Mouse (Mus musculus) cerebellum, adult 11 months (tissue): ENCODE results near the gene Ptger4.
"Not testable (repeated sequence)": the region's sequence is repeated elsewhere in the genome, so short reads cannot be mapped to it uniquely, and the experiment has no call there.

Experiments used
- DNase-seq: peaks from one replicate; pipeline ENCODE4 v3.0.0; 2022

The Ptger4 gene

DNA sequence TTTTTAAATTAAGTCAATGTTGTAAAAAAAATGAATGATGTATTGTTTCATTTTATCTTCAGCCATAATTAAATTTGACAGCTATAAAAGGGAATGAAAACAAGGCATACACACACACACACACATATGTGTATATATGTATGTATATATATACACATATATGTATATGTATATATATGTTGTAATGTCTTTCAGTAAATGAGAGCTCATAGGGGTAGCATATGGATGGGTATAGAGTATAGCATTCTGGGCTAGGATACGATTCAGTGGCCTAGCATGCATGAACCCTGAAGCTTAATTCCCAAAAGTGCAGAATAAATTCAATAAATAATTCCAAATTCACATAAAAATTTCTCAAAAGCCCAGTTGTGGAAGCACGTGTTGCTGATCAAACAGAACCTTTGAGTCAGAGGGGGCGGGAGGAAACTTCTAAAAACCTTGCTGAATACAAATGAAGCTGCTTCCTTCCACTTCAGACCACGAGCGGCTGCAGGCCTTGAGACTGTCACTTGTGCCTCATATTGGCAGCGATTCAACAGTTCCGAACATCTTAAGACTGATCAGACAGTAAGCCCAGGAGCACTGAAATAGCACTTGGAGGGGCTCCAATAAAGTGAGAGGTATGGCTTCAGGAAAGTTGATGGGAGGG lies 6.9 kb downstream of the Ptger4 start:
- DNase-seq = no peak

DNA sequence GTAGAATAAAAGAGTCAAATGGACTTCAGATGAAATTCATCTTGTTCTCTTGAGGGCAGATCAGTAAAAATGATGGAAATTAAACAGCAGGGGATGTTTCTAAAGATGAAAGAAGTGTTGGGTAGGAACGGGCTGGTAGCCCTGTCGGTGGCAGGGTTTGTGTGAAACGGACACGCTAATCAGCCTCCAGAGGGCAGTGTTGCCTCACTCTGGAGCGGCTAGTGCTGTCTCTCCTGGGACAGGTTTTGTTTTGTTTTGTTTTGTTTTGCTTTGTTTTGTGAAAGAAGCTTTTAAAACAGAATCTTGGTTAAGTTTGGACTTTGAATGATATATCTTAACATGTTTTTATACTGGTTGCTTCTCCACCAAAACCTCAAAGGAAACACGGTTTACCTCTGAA lies 7.4 kb downstream of the Ptger4 start:
- DNase-seq = peak; percentile 48

- DNase-seq = no peak
These were observed 8.5 kb downstream of the Ptger4 start for GRCm38 (mm10) chr15:5235527-5235926.

- no peak for DNase-seq
These were observed 9.3 kb downstream of the Ptger4 start for GRCm38 (mm10) chr15:5234659-5235058.

GRCm38 (mm10) chr15:5230746-5231145 lies 13.2 kb downstream of the Ptger4 start:
- DNase-seq = not testable (repeated sequence)

DNA sequence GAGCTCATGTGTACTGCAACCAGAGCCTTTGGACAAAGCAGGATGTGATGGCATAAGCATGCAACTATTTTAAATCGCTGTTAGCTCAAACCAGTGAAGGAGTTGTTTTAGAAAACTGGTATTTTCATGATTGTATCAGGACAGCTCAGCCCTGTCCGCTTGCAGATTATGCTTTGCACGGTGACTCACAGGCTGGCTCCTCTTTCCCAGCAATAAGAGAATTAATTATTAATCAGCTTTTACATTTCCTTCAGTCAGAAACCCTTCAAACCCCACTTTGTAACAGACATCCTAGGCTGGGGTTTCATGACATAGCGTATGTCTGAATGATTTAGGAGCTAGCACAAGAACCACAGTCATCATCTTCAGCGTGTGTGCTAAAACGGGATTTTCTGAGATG lies 23.5 kb downstream of the Ptger4 start:
- DNase-seq = no peak

DNA sequence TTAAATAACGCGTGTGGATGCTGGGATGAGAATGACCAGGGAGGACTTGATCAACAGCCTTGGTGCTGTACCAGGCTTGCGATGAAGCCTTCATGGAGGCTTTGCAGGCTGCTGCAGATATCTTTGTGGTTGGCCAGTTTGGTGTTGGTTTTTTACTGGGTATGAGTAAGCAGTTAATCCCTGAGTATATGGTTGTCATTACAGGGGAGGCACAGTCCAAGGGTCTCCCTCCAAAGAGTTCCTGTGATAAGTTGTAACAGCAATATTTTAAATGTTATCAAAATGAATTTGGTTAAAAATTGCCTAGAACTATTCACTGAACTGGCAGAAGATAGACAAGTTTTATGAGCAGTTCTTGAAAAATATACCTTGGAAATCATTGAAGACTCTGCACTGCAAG lies 34.9 kb downstream of the Ptger4 start:
- DNase-seq = no peak

- DNase-seq = no peak
These were observed 38.8 kb downstream of the Ptger4 start for GRCm38 (mm10) chr15:5205222-5205621.

DNA sequence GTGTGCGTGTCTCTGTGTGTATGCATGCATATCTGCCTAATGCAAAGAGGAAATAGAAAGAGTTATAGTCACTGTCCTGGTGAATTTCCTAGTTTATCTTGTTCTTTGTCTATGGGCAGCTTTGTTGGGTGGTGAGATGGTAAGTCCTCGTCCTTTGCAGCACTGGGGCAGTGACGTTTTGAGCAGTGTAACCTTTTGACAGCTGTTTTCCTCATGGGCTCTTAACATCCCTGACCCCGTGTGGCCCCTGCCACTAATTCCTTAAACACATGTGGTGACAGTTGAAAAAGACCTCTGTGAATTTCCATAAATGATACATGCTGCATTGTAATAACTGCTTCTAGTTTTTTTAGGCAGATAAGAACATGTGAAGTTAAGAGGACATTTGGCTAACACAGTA lies 47.3 kb downstream of the Ptger4 start:
- no peak for DNase-seq

DNA sequence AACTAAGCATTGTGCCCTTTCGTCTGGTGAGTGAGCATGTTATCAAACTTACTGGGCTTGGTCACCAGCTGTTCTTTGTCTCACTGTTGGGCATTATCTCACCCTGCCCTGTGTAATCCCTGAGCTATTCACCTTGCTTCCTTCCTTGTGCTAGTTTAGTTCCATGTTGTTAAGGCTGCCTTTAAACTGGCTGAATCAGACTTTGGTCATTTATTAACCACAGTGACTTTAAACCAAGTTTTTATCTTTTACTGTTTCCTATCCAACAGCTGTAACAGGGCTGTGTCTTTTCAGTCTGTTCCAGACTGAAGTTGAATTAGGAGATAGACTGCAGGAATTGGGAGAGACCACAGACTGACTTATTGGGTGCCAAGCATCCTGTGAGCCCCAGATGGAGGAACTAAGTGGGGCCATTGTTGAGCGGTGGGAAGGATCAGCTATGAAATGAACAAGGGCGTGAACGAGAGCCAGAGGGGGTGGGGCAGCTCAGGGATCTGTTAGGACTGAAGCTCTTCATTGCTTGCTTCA lies 47.9 kb downstream of the Ptger4 start:
- DNase-seq = no peak

DNA sequence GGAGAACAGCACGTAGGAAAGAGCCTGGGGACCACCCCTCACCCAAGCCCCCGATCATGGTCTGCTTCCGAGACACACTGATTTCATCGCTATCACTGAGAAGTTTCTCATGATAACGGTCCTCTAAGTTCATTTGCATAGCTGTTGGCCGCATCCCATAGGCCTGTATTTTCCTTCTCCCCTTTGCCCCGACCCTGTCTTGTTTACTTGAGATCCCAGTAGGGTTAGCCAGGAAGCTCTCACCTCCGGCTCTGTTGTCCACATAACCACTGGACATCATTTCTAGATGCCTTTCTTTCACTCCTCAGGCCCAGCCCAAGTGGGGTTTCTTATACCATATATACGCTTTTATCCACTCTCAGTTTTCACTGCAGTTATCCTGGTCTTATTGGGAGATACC lies 49.1 kb downstream of the Ptger4 start:
- no peak for DNase-seq

- no peak for DNase-seq
These were observed 49.5 kb downstream of the Ptger4 start for GRCm38 (mm10) chr15:5194446-5194845.

GRCm38 (mm10) chr15:5193833-5194232 lies 50.2 kb downstream of the Ptger4 start:
- no peak for DNase-seq

DNA sequence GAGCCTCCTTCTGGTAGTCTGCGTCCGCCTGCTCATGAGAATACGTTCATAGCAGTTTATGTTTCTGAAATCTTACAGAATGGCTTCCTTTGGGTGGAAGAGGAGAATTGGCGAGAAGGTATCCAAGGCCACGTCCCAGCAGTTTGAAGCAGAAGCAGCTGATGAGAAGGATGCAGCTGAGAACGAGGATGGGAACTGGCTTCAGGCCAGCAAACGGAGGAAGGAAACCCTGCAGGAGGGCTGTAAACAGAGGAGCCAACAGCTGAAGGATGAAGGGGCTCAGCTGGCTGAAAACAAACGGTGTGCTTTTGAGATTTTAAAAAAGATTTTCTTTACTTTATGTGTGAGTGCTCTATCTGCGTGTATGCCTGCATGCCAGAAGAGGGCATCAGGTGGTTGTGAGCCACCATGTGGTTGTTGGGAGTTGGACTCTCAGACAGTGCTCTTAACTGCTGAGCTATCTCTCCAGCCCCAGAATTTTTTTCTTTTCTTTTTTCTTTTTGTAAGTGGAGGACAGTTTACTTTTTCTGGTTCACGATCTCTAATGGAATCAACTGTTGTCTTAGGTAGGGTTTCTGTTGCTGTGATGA lies 54.4 kb downstream of the Ptger4 start:
- DNase-seq = no peak

DNA sequence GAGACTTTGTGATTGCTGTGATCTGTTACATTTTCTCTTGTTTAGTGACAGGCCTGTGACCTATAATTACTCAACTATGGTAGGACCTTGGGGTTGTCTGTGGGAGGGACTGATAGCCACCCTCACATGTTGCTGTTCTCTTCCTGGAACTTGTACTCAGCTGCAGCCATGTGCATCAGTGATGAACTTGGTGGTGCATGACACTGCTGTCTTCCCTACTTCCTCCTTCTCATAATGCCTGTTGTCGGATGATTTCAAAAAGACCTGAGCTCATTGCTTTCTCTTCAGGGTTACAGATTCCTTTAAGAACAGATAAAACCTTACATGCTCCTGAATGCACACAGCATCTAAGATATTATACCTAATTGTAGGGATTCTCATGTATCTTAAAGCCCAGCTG lies 56.0 kb downstream of the Ptger4 start:
- DNase-seq = no peak

DNA sequence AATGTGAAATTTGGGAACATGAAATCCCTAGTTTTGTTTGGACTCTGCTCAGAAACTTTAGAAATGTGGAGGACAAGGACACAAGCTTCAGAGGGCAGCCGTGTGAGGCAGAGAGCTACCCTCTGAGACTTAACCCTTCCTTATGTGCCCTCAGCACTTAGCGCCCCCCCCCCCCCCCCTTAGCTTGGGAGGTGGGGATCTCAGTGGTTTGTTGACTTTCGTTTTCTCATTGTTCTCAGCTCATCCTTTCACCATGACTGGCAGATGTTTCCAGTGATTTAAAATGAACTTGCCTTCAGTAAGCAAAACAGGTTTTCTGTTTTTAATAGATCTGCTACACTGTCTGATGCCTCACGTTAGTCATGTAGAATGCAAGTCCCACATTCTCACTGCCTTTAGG lies 56.9 kb downstream of the Ptger4 start:
- no peak for DNase-seq

GRCm38 (mm10) chr15:5186293-5186675 lies 57.7 kb downstream of the Ptger4 start:
- no peak for DNase-seq

DNA sequence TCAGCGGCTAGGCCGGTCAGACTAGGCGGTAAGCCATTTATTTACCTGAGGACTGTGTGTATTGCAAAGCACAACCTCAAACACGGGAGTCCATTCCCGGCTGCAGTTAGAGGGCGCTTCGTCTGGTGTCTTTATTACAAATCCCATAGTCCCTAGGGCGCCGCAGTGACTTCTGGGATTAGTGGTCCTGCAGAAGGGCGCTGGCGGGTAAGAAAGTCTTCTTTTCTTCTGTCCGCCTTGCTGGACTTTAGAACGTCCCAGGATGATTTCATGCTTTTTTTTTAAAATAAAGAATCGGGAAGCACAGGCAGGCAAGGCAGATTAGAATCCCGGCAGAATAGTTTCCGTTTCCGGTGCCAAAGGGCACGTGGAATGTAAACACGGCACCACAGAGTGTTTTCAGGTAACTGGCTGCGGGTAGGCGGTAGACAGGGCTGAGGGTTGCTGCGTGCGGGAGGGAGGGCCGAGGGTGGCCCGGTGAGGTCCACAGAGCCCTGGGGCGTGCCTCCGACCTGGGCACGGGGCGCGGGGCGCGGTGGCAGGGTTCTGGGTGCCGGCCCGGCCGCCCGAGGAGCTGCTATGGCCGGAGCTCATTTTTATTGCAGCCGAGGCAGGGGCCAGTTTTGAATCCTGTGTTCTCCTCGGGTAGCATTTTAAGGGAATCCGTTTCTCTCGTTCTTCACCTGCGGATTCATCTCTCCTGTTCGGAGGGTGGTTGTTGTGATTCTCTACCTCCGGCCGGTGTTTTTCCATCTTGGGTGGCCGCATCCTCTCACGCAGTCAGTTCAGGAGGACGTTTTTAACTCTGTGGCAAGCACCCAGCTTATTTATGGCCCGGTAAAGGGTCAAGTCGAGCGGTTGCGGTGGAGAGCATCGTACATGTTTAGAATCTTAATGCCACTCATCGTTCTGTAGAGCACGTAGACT lies 58.4 kb downstream of the Ptger4 start, which contains the start of gene Ttc33:
Gene Ttc33, plus strand, starts transcription at position 160 of the 927 bp plus-strand sequence.
- DNase-seq = peak; percentile 70

DNA sequence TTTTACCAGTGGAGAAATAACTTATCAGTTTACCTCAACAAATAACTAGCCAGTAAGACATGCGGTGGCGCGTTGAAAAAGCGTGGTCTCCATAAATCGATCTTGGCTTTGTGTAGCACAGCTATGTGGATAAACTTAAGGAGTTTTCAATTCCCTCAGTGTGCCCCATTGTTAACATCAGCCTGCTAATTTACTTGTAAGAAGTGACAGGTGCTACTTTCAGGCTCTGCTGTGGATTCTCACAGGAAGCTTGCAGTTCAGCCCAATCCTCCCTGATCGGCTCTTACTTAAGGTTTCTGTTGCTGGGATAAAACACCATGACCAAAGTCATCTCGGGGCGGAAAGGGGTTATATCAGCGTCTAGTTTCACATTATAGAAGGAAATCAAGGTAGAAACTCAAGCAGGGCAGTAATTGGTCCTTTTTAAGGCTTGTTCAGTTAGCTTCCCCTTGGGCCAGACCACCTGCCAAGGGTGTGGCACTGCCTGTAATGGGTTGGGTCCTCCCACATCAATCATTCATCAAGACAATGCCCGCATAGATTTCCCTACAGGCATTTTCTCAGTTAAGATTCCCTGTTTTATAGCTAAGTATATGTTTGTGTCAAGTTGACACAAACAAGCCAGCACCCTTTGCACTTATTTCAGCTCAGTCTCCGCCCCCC lies 59.2 kb downstream of the Ptger4 start:
- DNase-seq = no peak

- DNase-seq = no peak
These were observed 70.7 kb downstream of the Ptger4 start for GRCm38 (mm10) chr15:5173217-5173820.

DNA sequence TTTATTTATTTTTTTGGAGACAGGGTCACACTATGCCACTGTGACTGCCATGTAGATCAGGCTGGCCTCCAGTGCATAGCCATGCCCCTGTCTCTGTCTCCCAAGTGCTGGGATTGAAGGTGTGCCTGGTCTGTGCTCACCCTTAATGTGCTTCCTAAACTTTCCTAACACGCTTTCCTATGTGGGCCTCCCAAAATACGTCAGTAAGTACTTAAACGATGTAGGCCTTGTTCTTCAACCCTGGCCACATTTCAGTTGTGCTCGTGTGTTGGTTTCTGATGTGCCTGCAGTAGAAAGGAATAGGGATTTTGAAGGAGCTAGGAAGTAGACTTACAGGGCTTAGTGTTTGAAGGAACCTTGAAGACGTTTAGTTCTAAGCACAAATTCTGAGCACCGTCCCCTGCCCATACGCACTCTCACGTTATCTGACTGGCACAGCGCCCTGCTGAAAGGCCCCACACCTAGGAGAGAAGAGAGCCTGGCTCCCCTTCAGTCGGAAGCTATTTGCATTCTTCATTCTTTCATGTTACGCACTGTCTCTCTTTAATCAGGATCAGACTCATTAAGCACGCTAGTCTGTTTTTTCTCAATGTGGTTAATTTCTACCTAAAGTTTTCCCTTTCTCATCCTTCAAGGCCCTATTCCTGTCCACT lies 78.7 kb downstream of the Ptger4 start:
- DNase-seq = no peak

GRCm38 (mm10) chr15:5158827-5159226 lies 85.2 kb downstream of the Ptger4 start:
- DNase-seq = no peak
